Mouse (Mus musculus): Measurements from ENCODE around the gene Gm20388.
A peak's percentile ranks its signal among the peaks of the same experiment; 100 is the strongest.
"Not testable (repeated sequence)": the region's sequence is repeated elsewhere in the genome, so short reads cannot be mapped to it uniquely, and the experiment has no call there.

The Gm20388 gene

DNA sequence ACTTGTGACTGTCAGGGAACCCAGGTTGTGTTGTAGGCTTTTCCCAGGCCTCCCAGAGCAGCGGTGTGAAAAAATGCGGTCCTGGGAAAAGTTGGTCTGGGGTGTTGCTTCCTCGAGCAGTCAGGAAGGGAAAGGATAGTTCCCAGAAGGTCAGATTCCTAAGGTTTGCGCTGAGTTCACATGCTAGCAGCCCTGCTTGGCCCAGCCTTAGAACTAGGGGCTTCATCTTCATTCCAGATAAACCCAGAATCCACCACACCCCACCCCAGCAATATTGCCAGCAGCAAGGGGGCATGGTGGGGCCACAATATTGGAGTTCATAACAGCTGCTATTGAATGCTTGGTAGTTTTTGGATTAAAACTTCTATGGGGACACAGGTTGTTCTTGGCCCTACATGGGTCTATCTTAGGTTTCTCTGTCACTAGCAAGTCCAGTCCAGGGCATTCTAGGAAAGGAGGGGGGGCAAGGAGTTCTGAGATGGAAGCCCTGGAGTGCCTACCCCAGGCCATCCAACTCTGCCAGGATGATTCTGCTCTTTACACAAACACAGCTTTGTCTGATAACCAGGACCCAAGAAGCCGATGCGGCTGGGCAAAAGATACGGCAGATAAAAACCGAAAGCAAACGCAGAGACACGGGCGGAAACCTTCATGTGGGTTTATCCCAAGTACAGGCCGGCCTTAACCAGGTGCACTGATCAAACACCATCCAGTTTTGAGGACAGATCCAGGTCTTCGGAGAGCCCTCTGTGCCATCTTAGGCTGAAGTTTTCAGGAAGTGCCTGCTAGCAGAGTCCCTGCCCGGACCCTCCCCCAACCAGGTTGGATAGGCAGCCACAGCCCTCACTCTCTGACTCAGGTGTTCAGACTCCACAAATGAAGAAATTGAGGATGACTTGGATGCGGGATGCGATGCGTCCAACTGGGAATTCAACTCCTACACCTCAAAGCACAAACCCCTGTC, 1210.1 kb downstream of the Gm20388 start:
- DNase-seq (ENCODE audit: low spot score in 2 of 2): no peak

DNA sequence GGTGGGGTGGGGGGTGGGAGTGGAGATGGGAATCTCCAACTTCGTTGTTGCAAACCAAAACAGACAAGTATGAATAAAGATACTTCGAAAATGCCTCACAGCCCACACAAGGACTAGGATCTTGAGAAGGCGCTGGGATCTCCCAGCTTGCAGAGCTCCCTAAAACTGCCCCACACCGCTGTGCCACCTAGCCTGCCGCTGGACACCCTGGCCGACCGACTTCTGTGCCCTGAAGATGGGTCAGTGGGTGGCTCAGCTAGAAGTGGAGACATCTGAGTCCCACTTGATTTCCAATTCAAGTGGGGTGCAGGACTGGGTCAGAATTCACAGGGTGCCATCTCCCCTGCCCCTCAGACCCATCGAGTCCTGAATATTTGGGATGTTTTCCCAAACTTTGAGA, 1211.1 kb downstream of the Gm20388 start:
- no peak for DNase-seq (ENCODE audit: low spot score in 2 of 2)

DNA sequence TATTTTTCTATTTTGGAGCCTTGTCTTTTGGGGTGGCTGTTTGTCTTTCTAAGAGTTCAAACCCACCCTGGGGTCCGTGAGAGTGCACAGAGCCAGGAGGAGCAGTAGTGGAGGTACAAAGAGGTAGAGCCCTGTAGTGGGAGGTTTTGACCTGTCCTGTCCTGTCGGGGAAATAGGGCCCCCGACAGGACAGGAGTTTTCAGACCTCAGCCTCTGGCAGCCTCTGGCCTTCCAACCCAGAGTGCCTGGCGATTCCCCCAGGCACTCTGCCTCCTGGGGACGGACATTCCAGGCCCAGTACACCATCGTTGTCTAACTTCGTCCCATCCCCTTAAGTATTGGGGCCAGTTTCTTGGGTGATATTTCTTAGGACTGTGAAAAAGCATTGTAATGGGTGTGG, 1211.7 kb downstream of the Gm20388 start:
- DNase-seq (ENCODE audit: low spot score in 2 of 2): no peak

DNA sequence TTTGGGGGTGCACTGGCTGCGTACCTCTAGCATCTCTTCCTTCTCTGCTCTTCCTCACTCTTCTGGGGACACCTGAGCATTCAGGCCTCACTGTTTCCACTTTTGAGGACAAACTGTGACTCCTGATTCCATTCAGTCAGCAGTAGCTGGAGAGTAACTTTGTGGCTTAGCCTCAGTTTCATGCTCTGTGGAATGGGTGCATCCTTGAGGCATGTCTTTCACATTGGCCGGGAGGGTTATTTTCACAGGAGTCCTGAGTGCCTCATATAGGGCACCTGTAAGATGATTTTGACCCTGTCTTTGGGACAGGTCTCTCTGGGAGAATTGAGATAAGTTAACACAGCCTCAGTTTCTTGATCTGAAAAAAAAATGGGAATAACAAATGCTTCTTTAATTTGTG, 1212.5 kb downstream of the Gm20388 start:
- no peak for DNase-seq (ENCODE audit: low spot score in 2 of 2)

DNA sequence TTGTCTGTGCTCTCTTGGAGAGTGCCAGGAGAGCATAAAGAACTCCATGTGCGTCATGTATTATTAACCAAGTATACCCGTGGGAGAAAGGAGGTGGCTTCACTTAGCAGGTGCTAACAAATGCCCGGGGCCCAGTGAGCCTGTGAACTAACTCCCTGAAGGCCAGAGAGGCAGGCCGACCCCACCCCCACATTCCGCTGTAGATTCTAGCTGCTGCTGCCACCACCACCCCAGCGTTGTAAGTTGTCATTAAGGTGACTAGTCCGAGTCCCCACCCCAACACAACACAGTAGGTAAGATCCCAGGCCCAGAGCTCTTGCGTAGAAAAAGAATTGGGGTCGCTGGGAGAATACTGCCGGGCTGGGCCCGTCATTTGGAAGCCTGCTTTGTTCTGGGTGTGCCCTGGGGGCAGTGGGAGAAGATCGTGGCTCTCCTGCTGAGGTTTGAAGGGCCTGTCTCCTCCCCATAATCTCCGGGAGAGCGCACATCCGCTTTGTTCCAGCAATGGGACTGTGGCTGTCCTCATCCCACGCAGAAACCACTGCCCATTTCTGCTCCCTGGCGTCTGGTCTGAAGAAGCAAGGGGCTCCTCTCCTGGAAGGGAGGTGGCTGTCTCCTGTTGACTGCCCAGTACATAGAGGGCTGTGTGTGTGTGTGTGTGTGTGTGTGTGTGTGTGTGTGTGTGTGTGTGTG, 1214.1 kb downstream of the Gm20388 start:
- no peak for DNase-seq (ENCODE audit: low spot score in 2 of 2)

DNA sequence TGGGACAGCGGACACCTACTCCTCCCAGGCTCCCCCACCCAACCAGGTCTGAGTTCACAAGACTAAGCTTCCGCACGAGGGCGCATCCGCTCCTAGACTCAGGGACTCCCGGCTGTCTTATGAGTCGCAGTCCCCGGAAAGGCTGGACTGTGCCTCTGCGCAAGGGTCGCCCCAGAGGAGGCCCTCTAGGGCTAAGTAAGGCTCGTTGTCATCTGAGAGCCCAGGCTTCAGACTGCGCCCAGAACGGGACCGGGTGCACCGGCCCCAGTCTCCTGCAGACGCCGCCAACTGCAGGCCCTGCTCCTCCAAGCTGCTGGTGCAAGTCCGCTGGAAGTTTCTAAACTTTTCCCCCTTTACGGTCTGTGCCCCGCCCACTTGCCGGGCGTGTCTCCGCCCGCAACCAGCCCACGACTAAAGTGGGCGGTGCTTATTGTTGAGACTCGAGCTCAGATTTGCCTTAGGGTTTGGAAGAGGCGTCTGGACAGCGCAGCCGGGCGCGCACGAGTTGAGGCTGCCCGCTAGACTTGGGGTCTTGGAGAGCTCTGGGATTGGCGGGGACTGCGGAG, 1214.8 kb downstream of the Gm20388 start:
- DNase-seq (ENCODE audit: low spot score in 2 of 2): peak; percentile 23 to 27

DNA sequence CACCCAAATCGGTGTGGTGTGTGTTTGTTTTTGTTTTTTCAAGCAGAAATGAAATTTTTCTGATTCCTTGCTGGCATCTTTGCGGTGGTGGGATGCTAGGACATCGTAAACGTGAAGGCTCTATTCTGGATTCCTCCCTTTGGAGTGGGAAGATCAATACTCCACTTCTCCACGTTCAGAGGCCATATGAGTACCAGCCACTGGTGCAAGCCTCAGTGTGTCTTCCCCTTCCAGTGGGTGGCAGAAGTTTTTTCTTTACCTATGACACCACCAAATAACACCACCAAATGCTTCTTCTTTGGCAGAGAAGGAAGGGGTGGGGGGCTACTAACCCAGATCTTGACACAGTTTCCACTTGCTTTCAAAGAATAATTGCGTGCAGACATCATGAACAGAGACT, 1215.5 kb downstream of the Gm20388 start:
- DNase-seq (ENCODE audit: low spot score in 2 of 2): no peak

DNA sequence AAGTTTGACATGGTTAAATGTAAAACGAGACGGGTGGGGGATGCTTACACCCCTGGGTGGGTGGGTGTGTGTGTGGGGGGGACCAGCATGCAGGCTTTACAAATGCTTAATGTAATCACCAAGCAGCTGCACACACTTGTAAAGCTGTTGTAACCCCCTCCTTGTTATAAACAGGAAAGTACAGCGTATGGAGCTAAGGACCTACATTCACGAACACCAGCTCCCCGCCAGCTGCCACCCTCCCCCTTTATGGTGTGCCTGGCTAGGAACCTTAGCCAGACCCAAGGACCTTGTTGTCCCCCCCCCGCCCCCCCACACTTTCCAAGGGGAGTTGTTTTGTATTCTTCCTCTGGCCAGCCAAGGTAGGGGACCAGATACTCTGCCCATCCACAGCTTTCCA, 1216.1 kb downstream of the Gm20388 start:
- DNase-seq (ENCODE audit: low spot score in 2 of 2): no peak

DNA sequence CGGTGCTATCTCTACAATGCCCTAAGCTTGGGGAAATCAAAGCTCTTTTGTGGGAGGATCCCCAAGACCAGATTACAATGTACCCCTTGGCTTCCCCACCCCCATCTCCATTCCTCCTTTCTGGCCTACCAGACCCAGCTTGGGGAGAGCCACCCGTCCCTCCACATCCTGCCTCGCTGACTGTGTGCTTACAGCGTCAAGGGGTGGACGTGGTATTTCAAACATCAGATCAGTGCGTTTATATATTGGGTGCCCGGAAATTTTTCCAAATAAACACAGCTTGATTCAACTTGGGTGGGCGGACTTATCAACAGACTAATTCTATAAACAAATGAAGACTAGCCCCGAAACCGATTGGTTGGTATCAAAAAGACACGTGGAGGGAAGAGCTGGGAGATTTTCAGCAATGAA, 1216.7 kb downstream of the Gm20388 start:
- DNase-seq (ENCODE audit: low spot score in 2 of 2): no peak

DNA sequence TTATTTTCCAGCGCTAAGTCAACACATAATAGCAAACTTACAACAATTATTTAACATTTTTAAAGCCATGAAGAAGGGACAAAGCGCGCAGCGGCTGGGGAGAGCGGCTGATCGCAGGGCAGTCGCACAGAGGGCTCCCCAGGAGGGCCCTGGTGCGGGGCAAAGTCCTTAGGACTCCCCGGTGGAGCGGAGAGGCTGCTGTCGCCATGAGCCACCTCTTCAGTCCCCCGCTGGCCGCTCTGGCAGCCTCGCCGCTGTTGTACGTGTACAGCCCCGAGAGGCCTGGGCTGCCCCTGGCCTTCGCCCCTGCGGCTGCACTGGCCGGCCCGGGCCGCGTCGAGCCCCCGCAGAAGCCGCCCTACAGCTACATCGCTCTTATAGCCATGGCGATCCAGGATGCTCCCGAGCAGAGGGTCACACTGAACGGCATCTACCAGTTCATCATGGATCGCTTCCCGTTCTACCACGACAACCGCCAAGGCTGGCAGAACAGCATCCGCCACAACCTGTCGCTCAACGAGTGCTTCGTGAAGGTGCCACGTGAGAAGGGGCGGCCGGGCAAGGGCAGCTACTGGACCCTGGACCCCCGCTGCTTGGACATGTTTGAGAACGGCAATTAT, 1217.2 kb downstream of the Gm20388 start, which contains the start of gene Foxl1:
TSS of gene Foxl1 (plus strand) at position 185 of the 620 bp plus-strand sequence.
- no peak for DNase-seq (ENCODE audit: low spot score in 2 of 2)

DNA sequence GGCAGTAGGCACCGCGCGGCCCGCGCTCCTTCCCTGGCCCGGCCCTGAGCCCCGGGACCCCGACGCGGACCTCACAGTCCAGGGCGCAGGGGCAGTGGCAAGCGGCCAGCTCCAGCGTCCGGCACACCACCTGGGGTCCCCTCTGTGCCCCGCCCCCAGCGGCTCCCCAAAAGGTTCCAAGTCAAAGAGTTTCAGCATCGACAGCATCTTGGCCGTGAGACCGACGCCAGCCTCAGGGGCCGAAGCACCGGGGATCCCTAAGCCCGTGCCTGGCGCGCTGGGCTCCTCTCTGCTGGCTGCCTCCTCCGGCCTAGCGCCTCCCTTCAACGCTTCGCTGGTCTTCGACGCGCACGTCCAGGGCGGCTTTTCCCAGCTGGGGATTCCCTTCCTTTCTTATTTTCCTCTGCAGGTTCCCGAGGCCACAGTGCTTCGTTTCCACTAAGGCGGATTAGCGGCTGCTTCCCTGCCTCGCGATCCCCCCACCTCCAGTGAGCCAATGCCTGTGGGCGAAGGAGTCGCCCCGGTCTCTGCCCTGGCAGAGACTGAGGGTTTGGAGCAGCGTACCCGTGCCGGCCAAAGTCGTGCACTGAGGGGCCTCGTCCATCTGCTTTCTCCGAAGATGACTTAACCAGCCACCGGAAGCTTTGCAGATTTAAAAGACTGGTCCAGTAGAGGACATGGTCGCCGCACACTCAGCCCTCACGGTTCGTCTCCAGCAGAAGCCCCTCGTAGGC, 1218.1 kb downstream of the Gm20388 start:
- DNase-seq (ENCODE audit: low spot score in 2 of 2): no peak

DNA sequence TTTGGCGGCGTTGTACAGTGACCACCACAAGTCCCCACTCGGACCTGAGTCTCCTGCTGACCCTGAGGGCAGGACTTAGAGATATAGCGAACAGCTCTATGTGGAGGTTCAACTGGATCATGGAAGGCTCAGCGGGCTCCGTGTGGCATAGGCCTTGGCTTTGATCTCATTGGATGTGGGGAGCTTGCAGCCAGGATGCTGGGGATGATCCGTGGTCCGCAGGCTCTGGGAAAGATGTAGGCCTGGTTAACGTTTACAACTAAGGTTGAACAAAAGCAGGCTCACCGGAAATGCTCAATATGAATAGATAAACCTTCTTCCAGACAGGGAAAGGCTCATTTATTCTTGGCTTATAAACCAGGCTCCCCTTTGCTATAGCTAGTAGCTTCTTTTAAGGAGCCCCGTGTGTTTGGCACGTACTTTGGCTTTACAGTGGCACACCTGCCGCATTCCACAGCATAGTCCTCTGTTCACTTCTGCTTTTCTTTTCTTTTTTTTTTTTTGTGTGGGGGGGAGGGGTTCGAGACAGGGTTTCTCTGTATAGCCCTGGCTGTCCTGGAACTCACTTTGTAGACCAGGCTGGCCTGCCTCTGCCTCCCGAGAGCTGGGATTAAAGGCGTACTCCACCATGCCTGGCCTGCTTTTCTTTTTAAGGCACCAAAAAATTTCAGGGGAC, 1218.8 kb downstream of the Gm20388 start:
- DNase-seq (ENCODE audit: low spot score in 2 of 2): no peak

DNA sequence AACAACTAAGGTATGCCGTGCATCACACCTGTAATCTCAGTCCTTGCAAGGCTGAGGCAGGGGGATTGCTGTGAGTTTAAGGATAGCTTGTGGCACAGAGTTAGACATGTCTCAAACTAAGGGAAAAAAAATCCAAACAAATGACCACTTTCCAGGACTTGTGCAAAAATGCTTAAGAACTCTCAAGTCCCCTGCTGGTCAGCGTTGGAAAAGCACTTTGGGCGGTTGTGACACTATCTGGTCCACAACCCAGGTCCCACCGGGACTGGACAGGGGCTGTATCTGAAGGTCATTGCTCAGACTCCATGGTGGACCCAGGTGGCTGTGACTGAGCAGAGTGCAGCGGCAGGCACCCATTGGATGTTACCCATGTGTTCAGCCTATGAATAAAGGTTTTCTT, 1219.9 kb downstream of the Gm20388 start:
- no peak for DNase-seq (ENCODE audit: low spot score in 2 of 2)

DNA sequence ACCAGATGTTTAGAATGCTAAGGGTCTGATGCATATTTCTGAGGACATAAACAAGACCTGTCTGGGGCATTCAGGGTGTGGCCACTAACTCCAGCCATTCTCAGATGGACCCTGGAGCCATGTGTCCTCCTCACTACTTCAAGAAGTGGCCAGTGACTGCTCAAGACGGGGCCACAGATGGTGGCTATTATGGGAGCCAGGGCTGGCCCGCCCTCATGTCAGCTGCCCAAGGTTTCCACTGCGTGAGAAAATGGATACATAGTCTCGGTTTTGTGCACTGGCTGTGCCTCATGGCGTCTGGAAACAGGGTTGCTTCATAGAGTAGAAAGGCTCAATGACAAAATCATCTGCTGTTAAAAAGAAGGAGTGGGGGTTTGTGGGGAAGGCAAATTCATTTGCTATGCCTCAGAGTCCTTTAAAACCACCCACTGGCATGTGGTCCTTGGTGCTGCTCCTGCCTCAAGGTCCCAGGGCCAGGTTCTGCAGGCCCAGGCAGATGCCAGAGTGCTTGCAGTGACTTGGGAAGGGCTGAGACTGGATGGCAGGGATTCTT, 1222.4 kb downstream of the Gm20388 start:
- no peak for DNase-seq (ENCODE audit: low spot score in 2 of 2)

DNA sequence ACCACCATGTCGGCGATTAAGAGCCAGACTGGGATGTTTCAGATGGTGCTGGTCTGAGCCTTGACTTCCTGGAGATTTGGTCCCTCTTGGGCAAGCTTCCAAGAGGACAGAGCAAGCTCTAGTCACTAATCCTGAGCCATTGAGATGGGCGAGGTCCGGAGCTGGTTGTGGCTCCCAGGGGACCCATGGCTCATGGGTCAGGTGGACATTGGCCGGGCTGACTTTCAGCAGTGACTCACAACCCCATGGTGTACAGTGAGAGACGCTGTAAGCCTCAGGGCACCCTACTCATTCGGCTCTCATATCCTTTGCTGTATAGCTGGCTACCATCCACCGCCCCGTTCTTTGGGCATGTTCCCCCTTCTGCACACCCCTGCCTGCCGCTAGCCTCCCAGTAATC, 1223.5 kb downstream of the Gm20388 start:
- DNase-seq (ENCODE audit: low spot score in 2 of 2): no peak

DNA sequence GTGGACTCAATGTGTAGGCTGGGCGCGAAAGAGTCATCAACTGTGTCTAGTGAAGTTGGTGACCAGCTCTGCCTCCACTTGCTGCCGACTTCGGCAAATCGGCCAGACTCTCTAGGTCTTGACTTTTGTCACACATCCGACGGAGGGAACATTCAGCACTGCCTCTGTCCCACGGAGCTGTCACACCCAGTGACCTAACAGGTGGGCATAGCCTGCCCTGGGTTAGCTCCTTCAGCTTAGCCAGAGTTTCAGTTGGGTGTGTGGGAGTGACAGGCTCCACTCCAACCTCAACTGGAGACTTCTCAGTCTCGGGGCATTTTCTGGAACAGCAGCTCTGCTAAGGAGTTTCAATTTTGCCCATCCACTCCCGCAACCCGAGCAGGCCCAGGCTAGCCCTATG, 1223.9 kb downstream of the Gm20388 start:
- no peak for DNase-seq (ENCODE audit: low spot score in 2 of 2)

DNA sequence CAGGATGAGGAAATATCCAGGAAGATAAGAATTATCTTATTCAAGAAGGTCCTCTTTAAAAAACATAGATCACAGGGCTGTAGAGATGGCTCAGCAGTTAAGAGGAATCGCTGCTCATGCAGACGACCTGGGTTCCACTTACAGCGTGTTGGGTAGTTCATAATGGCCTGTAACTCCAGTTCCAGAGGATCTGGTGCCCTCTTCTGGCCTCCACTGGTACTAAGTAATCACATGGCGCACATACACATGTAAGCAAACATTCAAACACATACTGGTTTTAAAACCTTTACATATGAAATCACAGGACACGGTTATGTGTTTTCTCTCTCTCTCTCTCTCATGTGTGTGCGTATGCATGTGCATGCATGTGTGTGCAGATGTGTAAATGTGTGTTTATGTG, 1226.2 kb downstream of the Gm20388 start:
- DNase-seq (ENCODE audit: low spot score in 2 of 2): no peak

DNA sequence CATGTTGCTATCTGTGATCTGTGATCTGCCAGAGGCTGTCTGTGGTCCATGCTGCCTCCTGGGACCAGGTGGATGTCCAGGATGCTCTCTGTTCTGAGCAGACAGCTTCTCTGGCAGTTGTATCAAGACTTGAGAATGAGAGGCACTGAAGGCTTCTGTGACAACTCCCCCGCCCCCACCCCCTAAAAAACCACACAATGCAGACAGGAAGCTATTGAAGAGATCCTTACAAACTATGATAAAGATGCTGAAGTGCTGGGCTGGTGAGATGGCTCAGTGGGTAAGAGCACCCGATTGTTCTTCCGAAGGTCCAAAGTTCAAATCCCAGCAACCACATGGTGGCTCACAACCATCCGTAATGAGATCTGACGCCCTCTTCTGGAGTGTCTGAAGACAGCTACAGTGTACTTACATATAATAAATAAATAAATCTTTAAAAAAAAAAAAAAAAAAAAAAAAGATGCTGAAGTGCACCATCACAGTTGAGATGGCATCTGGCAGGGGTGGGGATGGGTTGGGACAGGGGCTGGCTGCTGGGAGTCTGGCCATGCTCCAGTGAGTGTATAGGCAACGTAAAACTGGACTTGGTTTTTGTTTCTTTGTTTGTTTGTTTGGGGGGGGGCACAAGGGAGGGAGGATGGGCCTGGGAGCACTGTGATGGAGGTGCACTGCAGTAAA, 1235.0 kb downstream of the Gm20388 start:
- not testable (repeated sequence) for DNase-seq (ENCODE audit: low spot score in 2 of 2)

DNA sequence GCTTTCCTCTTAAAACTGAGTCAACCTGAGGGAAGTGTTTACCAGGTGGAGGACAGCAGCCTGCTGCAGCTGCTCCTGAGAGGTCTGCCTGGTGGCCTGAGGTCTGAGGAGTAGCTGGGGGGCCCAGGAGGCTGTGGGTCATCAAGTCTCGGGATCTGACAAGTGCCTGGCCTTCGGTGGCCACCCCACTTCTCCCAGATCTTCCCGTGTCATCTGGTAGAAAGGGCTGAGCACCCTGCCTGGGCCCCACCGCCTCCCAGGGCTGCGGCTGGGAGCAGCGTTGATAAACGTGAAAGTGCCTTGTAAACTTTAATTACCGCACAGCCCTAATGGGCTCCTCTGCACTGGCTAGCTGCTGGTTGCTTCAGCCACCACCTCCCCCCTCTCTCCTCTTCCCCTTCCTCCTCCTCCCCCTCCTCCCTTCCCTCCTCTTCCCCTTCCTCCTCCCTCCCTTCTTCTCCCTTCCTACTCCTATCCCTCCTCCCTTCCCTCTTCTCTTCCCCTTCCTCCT, 1238.0 kb downstream of the Gm20388 start:
- DNase-seq (ENCODE audit: low spot score in 2 of 2): no peak

DNA sequence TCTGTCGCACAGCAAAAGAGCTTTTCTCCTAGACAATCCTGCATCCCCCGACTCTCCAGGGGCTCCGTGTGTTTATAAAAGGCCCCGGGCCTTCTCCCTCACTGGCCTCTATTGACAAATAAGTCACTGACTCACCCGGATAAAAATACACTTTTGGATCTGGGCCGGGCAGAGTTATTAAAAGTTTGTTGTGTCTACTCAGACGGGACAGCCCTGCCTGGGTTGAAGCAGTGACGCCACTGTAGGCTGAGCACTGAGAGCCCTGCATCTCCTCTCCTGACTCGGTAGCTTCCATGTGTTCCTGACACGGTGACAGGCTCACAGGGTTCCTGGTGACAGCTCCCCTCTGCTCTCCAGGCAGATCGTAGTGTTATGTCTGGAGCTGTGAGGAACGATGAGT, 1241.8 kb downstream of the Gm20388 start:
- DNase-seq (ENCODE audit: low spot score in 2 of 2): no peak

Measured in right cerebral cortex, postnatal 36 days (tissue).